Mouse (Mus musculus) myocyte (in vitro differentiated cells): Measurements from ENCODE around the gene Pknox2.

Source experiments
- E2F4 ChIP-seq: IDR thresholded peaks from one replicate; pipeline ENCODE4 v1.6.1; 2011; ENCODE audit warnings: mild to moderate bottlenecking, control low read depth, moderate library complexity; ENCODE audit not compliant: insufficient read depth
- MAX ChIP-seq: IDR thresholded peaks from one replicate; pipeline ENCODE4 v1.6.1; 2011; ENCODE audit warnings: low read depth, mild to moderate bottlenecking, control low read depth
- POLR2A ChIP-seq: IDR thresholded peaks from one replicate; pipeline ENCODE4 v1.6.1; 2011; ENCODE audit warnings: low read depth, mild to moderate bottlenecking, control low read depth, moderate library complexity; ENCODE audit not compliant: insufficient read length
- SRF ChIP-seq: IDR thresholded peaks from one replicate; pipeline ENCODE4 v1.6.1; 2011; ENCODE audit warnings: low read depth; ENCODE audit not compliant: control insufficient read depth, insufficient read length
- TCF12 ChIP-seq: IDR thresholded peaks from one replicate; pipeline ENCODE4 v1.6.1; 2011; ENCODE audit warnings: mild to moderate bottlenecking, control low read depth; ENCODE audit not compliant: poor library complexity, insufficient read depth, severe bottlenecking
- TCF3 ChIP-seq: IDR thresholded peaks from one replicate; pipeline ENCODE4 v1.6.1; 2011; ENCODE audit warnings: low read depth, control low read depth; ENCODE audit not compliant: insufficient read length
- USF1 ChIP-seq: IDR thresholded peaks from one replicate; pipeline ENCODE4 v1.6.1; 2011; ENCODE audit warnings: low read depth, mild to moderate bottlenecking, control low read depth, moderate library complexity

- no peak for TF ChIP-seq SRF
- TF ChIP-seq TCF12, result no peak
- TF ChIP-seq USF1, result no peak
- TF ChIP-seq POLR2A, result no peak
- no peak for TF ChIP-seq MAX
- no peak for TF ChIP-seq TCF3
- no peak for TF ChIP-seq E2F4
These were observed 205.6 kb downstream of the Pknox2 start for GRCm38 (mm10) chr9:36941565-36941964.
